In the genomic region with DNA sequence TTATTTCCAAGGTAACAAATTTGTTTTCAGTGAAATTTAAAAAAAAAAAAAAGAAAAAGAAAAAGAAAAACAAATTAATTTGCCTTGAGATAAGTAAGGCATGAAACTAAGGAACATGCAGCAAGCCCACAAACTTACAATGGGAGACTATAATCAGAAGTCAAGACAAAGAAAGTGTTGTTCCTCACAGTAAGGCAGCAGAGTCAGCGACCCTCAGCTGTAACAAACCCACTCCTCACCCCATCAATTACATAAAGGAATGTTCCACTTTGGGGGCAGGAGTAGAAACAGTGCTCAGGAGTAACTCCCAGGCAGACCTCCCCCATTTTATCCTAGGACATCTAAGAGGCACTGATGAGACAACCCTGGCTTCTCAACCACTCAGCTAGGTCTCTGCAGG, we compare ENCODE assay signal across 19 mouse cellular contexts.
"Had no signal": no experiment of that assay in that cellular context is flagged by ENCODE, and none has a peak within 500 bp of the region (broad histone marks: within the 10 kb centered on the region; RNA-seq: fewer than 3 reads in every experiment).

No protein-coding gene starts in this region.

- ATAC-seq: midbrain, embryonic 15.5 days had no signal

- H3K27ac ChIP-seq: kidney, postnatal 0 days; left cerebral cortex, adult 2 months; liver, embryonic 13.5 days; midbrain, embryonic 12.5 days; midbrain, embryonic 15.5 days; neural tube, embryonic 12.5 days; neural tube, embryonic 15.5 days; stomach, postnatal 0 days had no signal

- H3K9ac ChIP-seq: liver, embryonic 13.5 days; midbrain, embryonic 12.5 days; midbrain, embryonic 15.5 days; neural tube, embryonic 12.5 days; neural tube, embryonic 15.5 days had no signal

- DNase-seq: kidney, postnatal 25 days; layer of hippocampus, postnatal 36 days; liver, embryonic 13.5 days; lung, adult 2 months; lung, postnatal 14 days; lung, postnatal 4 days; right cerebral cortex, adult 18-20 months; right cerebral cortex, postnatal 14 days; right cerebral cortex, postnatal 4 days; thymus, adult 2 months; thymus, postnatal 14 days; thymus, postnatal 4 days had no signal

- H3K27me3 ChIP-seq: liver, embryonic 13.5 days; midbrain, embryonic 12.5 days; midbrain, embryonic 15.5 days; neural tube, embryonic 12.5 days; neural tube, embryonic 15.5 days had no signal

- H3K9me3 ChIP-seq: liver, embryonic 13.5 days; midbrain, embryonic 12.5 days; midbrain, embryonic 15.5 days; neural tube, embryonic 12.5 days; neural tube, embryonic 15.5 days had no signal

- H3K36me3 ChIP-seq: liver, embryonic 13.5 days; midbrain, embryonic 12.5 days; midbrain, embryonic 15.5 days; neural tube, embryonic 12.5 days; neural tube, embryonic 15.5 days had no signal

- H3K4me2 ChIP-seq: liver, embryonic 13.5 days; midbrain, embryonic 12.5 days; midbrain, embryonic 15.5 days; neural tube, embryonic 12.5 days; neural tube, embryonic 15.5 days had no signal

- H3K4me3 ChIP-seq: left cerebral cortex, adult 2 months; liver, embryonic 13.5 days; midbrain, embryonic 12.5 days; midbrain, embryonic 15.5 days; neural tube, embryonic 12.5 days; neural tube, embryonic 15.5 days had no signal

- H3K4me1 ChIP-seq: liver, embryonic 13.5 days had no signal
